Mouse (Mus musculus) kidney, postnatal 0 days (tissue): ENCODE data around the gene Fbxo46. TPM values are rescaled to one million over a fixed set of nuclear protein-coding genes. Genes with fewer than 3 reads are reported as not detected.
A peak's percentile ranks its signal among the peaks of the same experiment; 100 is the strongest.
"Not testable (repeated sequence)": the region's sequence is repeated elsewhere in the genome, so short reads cannot be mapped to it uniquely, and the experiment has no call there.

Experiments used
- ATAC-seq: fragments of 200-750 bp; cut with Nextera tagmentation; replicated peaks from 2 replicates; pipeline ENCODE4 v1.8.0; 2017; ENCODE audit warnings: low read depth, moderate number of reproducible peaks, moderate TSS enrichment, moderate library complexity; ENCODE audit not compliant: low FRiP score
- DNase-seq: peaks from one replicate; pipeline ENCODE4 v3.0.0-alpha.2; 2016; ENCODE audit warnings: low spot score
- H3K27ac ChIP-seq: fragments of 300-500 bp; sonication (generic); 2 replicates; pipeline ENCODE4 v1.5.1; 2014; ENCODE audit warnings: mild to moderate bottlenecking
- H3K27me3 ChIP-seq: fragments of 300-500 bp; sonication (generic); 2 replicates; pipeline ENCODE4 v1.6.1; 2014; ENCODE audit warnings: low read length, mixed read lengths; ENCODE audit not compliant: insufficient read depth
- H3K36me3 ChIP-seq: fragments of 300-500 bp; sonication (generic); 2 replicates; pipeline ENCODE4 v1.6.1; 2014; ENCODE audit warnings: low read length, mixed read lengths; ENCODE audit not compliant: insufficient read depth
- H3K4me1 ChIP-seq: fragments of 300-500 bp; sonication (generic); replicated peaks from 2 replicates; pipeline ENCODE4 v1.6.1; 2014; ENCODE audit warnings: antibody characterized with exemption, low read length, mixed read lengths; ENCODE audit not compliant: insufficient read depth
- H3K4me2 ChIP-seq: fragments of 300-500 bp; sonication (generic); 2 replicates; pipeline ENCODE4 v1.6.1; 2014; ENCODE audit warnings: mild to moderate bottlenecking, low read length, moderate library complexity, mixed read lengths
- H3K4me3 ChIP-seq: fragments of 300-500 bp; sonication (generic); replicated peaks from 2 replicates; pipeline ENCODE4 v1.5.1; 2014; ENCODE audit warnings: low read depth, low read length
- H3K9ac ChIP-seq: fragments of 300-500 bp; sonication (generic); 2 replicates; pipeline ENCODE4 v1.6.1; 2014; ENCODE audit warnings: low read depth, low read length
- H3K9me3 ChIP-seq: fragments of 300-500 bp; sonication (generic); replicated peaks from 2 replicates; pipeline ENCODE4 v1.6.1; 2016; ENCODE audit warnings: low read length, inconsistent platforms, mixed read lengths
- CTCF ChIP-seq: IDR thresholded peaks from 2 replicates; pipeline ENCODE4 v1.5.1; 2016; ENCODE audit warnings: antibody characterized with exemption, low read depth, mild to moderate bottlenecking, moderate library complexity
- WGBS: fragments of 180-500 bp; shearing (Covaris S2); extraction: QIAGEN DNeasy Blood & Tissue Kit; methylation state at CpG from one replicate; pipeline ENCODE4 v1.1.7; 2014; 5-methylcytosine and 5-hydroxymethylcytosine counted together
- polyA plus RNA-seq: library from polyadenylated mRNA; unstranded; fragments of >200 nt; fragmentation: Nextera tagmentation; extraction: Ambion mirVana; gene quantifications from 2 replicates; pipeline ENCODE4 v1.2.1, GENCODE M21; 2015

Fbxo46 gene
- 12.1 and 13.0 TPM in 2 replicates for polyA plus RNA-seq

- WGBS = 2% methylated on average over 34 of the region's 34 CpGs
- peak within 1 kb of the TSS; percentile 77 for H3K9ac ChIP-seq
- H3K4me1 ChIP-seq = peaks cover 10% of the 10 kb centered on the region; the same call in 1 of the 2 replicates
- H3K4me2 ChIP-seq = peak within 1 kb of the TSS; percentile 84
- ATAC-seq = peak; percentile 93
- no peak for TF ChIP-seq CTCF
- peak within 1 kb of the TSS; percentile 74 for H3K4me3 ChIP-seq
- no peaks in the 10 kb centered on the region for H3K36me3 ChIP-seq
- no peaks in the 10 kb centered on the region for H3K27me3 ChIP-seq
- DNase-seq = peak; percentile 100
- H3K9me3 ChIP-seq = no peaks in the 10 kb centered on the region
- peak within 1 kb of the TSS; percentile 51; the same call in 1 of the 2 replicates for H3K27ac ChIP-seq
These were observed at the start of gene Fbxo46 for GRCm38 (mm10) chr7:19119631-19120429. TSS of gene Fbxo46 (plus strand) at chr7:19119859.

GRCm38 (mm10) chr7:19071024-19071423, 48.6 kb upstream of the Fbxo46 start:
- not testable (repeated sequence) for H3K9me3 ChIP-seq, H3K9ac ChIP-seq, H3K4me3 ChIP-seq, H3K27me3 ChIP-seq, ATAC-seq, DNase-seq, H3K4me1 ChIP-seq, H3K4me2 ChIP-seq, H3K36me3 ChIP-seq, H3K27ac ChIP-seq
- peak; percentile 49; the same call in 1 of the 2 replicates for TF ChIP-seq CTCF
- WGBS = 54% methylated on average over 3 of the region's 3 CpGs

GRCm38 (mm10) chr7:19073504-19073903, 46.2 kb upstream of the Fbxo46 start:
- ATAC-seq (no peak), DNase-seq (no peak)
- no peaks in the 10 kb centered on the region; the same call in 1 of the 2 replicates for H3K36me3 ChIP-seq
- no peak overlapping the region for H3K4me3 ChIP-seq
- peaks cover 11% of the 10 kb centered on the region for H3K4me1 ChIP-seq
- no peaks in the 10 kb centered on the region for H3K9me3 ChIP-seq
- H3K27me3 ChIP-seq = no peaks in the 10 kb centered on the region
- no peak overlapping the region for H3K4me2 ChIP-seq
- TF ChIP-seq CTCF = peak; percentile 70
- WGBS = 82% methylated on average over 9 of the region's 9 CpGs
- H3K9ac ChIP-seq = no peak overlapping the region
- H3K27ac ChIP-seq = no peak overlapping the region

- Histone ChIP-seq H3K9me3 (no peaks in the 10 kb centered on the region), H3K36me3 (no peaks in the 10 kb centered on the region; the same call in 1 of the 2 replicates), H3K27me3 (no peaks in the 10 kb centered on the region), H3K9ac (no peak overlapping the region), H3K4me3 (no peak overlapping the region), H3K27ac (no peak overlapping the region), H3K4me2 (no peak overlapping the region), H3K4me1 (peaks cover 11% of the 10 kb centered on the region)
- 94% methylated on average over 6 of the region's 6 CpGs for WGBS
- ATAC-seq (no peak), DNase-seq (no peak)
- peak; percentile 20; the same call in 1 of the 2 replicates for TF ChIP-seq CTCF
These were observed 45.2 kb upstream of the Fbxo46 start for GRCm38 (mm10) chr7:19074494-19074893.

- ATAC-seq (no peak), DNase-seq (no peak)
- Histone ChIP-seq H3K27me3 (no peaks in the 10 kb centered on the region), H3K9me3 (no peaks in the 10 kb centered on the region), H3K36me3 (peaks cover 7% of the 10 kb centered on the region), H3K9ac (peak overlapping the region; percentile 43; the same call in 1 of the 2 replicates), H3K4me1 (peaks cover 11% of the 10 kb centered on the region), H3K4me3 (peak overlapping the region; percentile 72; the same call in 1 of the 2 replicates), H3K4me2 (peak overlapping the region; percentile 81), H3K27ac (no peak overlapping the region; the same call in 1 of the 2 replicates)
- WGBS = 46% methylated on average over 5 of the region's 5 CpGs
- no peak for TF ChIP-seq CTCF
These were observed 44.4 kb upstream of the Fbxo46 start for GRCm38 (mm10) chr7:19075231-19075630.

GRCm38 (mm10) chr7:19075723-19076585, 43.7 kb upstream of the Fbxo46 start, which contains the start of gene Dmwd:
TSS of gene Dmwd (plus strand) at chr7:19076227.
- H3K4me1 ChIP-seq = peaks cover 11% of the 10 kb centered on the region
- TF ChIP-seq CTCF = no peak
- under 1% methylated on average over 89 of the region's 91 CpGs for WGBS
- no peaks in the 10 kb centered on the region for H3K27me3 ChIP-seq
- H3K27ac ChIP-seq = peak within 1 kb of the TSS; percentile 92
- peak within 1 kb of the TSS; percentile 72 for H3K4me3 ChIP-seq
- peak; percentile 99 for DNase-seq
- ATAC-seq = peak; percentile 99
- H3K36me3 ChIP-seq = peaks cover 14% of the 10 kb centered on the region
- peak within 1 kb of the TSS; percentile 99 for H3K9ac ChIP-seq
- H3K9me3 ChIP-seq = no peaks in the 10 kb centered on the region
- H3K4me2 ChIP-seq = peak within 1 kb of the TSS; percentile 81
